Mouse (Mus musculus) embryonic fibroblast, embryonic 13.5 days (primary cell): ENCODE results near the gene Fam111a.

Source experiments
- CTCF ChIP-seq: IDR thresholded peaks from 2 replicates; pipeline ENCODE4 v1.5.1; 2011; ENCODE audit warnings: mild to moderate bottlenecking, control low read depth, low read length, moderate library complexity, borderline replicate concordance; ENCODE audit not compliant: insufficient read depth
- POLR2A ChIP-seq: IDR thresholded peaks from 2 replicates; pipeline ENCODE4 v1.6.1; 2011; ENCODE audit warnings: low read depth, mild to moderate bottlenecking, control low read depth, low read length, moderate library complexity

GRCm38 (mm10) chr19:12564197-12564596 lies 18.7 kb downstream of the Fam111a start:
- TF ChIP-seq CTCF (no peak), POLR2A (no peak)
